In the genomic region with DNA sequence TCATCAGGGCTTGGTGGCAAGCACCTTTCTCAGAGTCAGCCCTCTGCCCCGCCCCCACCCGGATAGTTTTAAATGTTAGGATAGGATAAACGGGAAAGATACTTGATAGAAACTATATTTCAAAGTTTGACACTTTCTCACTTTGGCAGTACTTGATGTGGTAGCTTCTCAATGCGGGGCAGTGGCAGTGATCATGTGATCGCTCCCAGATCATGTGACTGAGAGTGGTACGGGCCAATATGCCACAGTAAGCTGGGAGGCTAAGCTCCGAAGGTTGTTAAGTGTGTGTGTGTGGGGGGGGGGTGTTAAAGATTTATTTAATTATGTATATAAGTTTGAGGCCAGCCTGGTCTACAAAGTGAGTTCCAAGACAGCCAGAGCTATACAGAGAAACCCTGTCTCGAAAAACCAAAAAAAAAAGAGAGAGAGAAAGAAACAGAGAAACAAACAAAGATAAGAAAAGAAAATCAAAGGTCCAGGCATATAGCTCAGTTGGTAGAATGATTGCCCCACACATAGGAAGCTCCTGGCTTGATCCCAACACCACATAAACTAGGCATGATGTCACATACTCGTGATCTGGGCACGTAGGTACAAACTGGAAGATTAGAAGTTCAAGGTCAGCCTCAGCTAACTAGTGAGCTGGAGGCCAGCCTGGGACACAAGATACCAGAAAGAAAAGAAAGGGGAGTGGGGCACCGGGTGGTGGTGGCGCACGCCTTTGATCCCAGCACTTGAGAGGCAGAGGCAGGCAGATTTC, we compare ENCODE assay signal across 25 mouse cellular contexts. TPM values are rescaled to one million over a fixed set of nuclear protein-coding genes. Genes with fewer than 3 reads are reported as not detected.
DNase-seq lines count a peak whose midpoint lies in the region; ATAC-seq and TF ChIP-seq lines count a peak whose summit lies in the region.
"Had no signal": no experiment of that assay in that cellular context is flagged by ENCODE, and none has a peak within 500 bp of the region (broad histone marks: within the 10 kb centered on the region; RNA-seq: fewer than 3 reads in every experiment).

No protein-coding gene starts in this region.

- dilution Hi-C loops in CH12.LX (cut with MboI; ENCODE audit: extremely low pct_ligation_motif_present, extremely low pct_unique_long_range_greater_than_20kb, low sequenced_read_pairs) = no loop called here

- TF ChIP-seq CTCF in kidney, adult 2 months (conservative IDR thresholded peaks at IDR 0.05; ENCODE audit: insufficient read depth, insufficient read length, low read depth, low read length) = no peak
- TF ChIP-seq CTCF in liver, postnatal 0 days (IDR thresholded peaks at IDR 0.05; ENCODE audit: low read depth) = no peak
- no peak for TF ChIP-seq CTCF in CH12.LX (conservative IDR thresholded peaks at IDR 0.05 in 1 of 2, IDR thresholded peaks at IDR 0.05 in 1 of 2; ENCODE audit: low read depth in 2 of 2, low read length in 2 of 2)
- TF ChIP-seq CTCF in lung, postnatal 0 days (IDR thresholded peaks at IDR 0.05) = no peak

- 0 out of 2 replicates have a peak, but pooled peaks cover 3% of the 10 kb centered on the region for H3K4me1 ChIP-seq in kidney, adult 2 months (ENCODE audit: control insufficient read depth, insufficient read depth, low read length)
- peaks cover 4% of the 10 kb centered on the region for H3K4me1 ChIP-seq in kidney, embryonic 15.5 days
- peaks cover 13% of the 10 kb centered on the region for H3K4me1 ChIP-seq in liver, postnatal 0 days (ENCODE audit: insufficient read depth)
- H3K4me1 ChIP-seq in CH12.LX (ENCODE audit: control insufficient read depth in 1 of 2, insufficient read depth in 2 of 2) = peaks cover 8 to 19% of the 10 kb centered on the region in 2 experiments; a peak in 3 of 4 replicates
- no peaks in the 10 kb centered on the region; the same call in 1 of the 2 replicates for H3K4me1 ChIP-seq in lung, postnatal 0 days (ENCODE audit: insufficient read depth, low read depth, low read length)
- H3K4me1 ChIP-seq: forebrain, embryonic 13.5 days had no signal

- H3K9ac ChIP-seq in kidney, embryonic 15.5 days = no peak overlapping the region
- H3K9ac ChIP-seq in liver, postnatal 0 days (replicated peaks) = no peak overlapping the region
- no peak overlapping the region for H3K9ac ChIP-seq in CH12.LX (ENCODE audit: insufficient read depth, low read depth)
- H3K9ac ChIP-seq in lung, postnatal 0 days (replicated peaks; ENCODE audit: low read depth) = no peak overlapping the region
- H3K9ac ChIP-seq: embryonic facial prominence, embryonic 13.5 days; forebrain, embryonic 13.5 days; hindbrain, embryonic 12.5 days had no signal

- no peak for TF ChIP-seq EP300 in liver, postnatal 0 days (IDR thresholded peaks at IDR 0.05; ENCODE audit: low read depth)
- no peak for TF ChIP-seq EP300 in CH12.LX (IDR thresholded peaks at IDR 0.05; ENCODE audit: low read length)
- no peak for TF ChIP-seq EP300 in lung, postnatal 0 days (IDR thresholded peaks at IDR 0.05)

- H3K79me2 ChIP-seq in CH12.LX (replicated peaks; ENCODE audit: control insufficient read depth, extremely low read depth, insufficient read depth, poor library complexity, severe bottlenecking) (no peaks in the 10 kb centered on the region), myocyte (ENCODE audit: control insufficient read depth, insufficient read depth) (no peaks in the 10 kb centered on the region)

- DNase-seq in kidney, adult 2 months = peak; percentile 29
- DNase-seq in liver, postnatal 0 days = no peak
- DNase-seq in liver (no peak), CH12.LX (ENCODE audit: extremely low read depth) (no peak)
- DNase-seq in cerebellum, adult 11-12 months = no peak
- no peak for DNase-seq in lung, postnatal 0 days (ENCODE audit: low spot score)
- DNase-seq: adrenal gland, adult 8-10 months; cerebellum, adult 18-20 months; cerebellum, adult 9-11 months; cerebellum, postnatal 36 days; gastrocnemius, postnatal 10 days; heart, adult 18-20 months; heart, postnatal 10 days; heart, postnatal 4 days had no signal

- WGBS in kidney, adult 2 months = 74% methylated on average over 13 of the region's 13 CpGs
- 83% methylated on average over 13 of the region's 13 CpGs for WGBS in kidney, embryonic 15.5 days
- 70% methylated on average over 13 of the region's 13 CpGs for WGBS in liver, postnatal 0 days (ENCODE audit: insufficient replicate concordance)
- WGBS in lung, postnatal 0 days = 75% methylated on average over 13 of the region's 13 CpGs

- TF ChIP-seq POLR2A in kidney, adult 2 months (IDR thresholded peaks at IDR 0.05; ENCODE audit: low read depth, low read length) = no peak
- no peak for TF ChIP-seq POLR2A in CH12.LX (IDR thresholded peaks at IDR 0.05; ENCODE audit: low read depth, low read length)
- TF ChIP-seq POLR2A in myocyte (IDR thresholded peaks at IDR 0.05; ENCODE audit: insufficient read length, low read depth) = no peak

- H3ac ChIP-seq in myocyte (ENCODE audit: control insufficient read depth, insufficient read length) = no peak overlapping the region

- in situ Hi-C loops in CH12.LX (cut with MboI; ENCODE audit: low pct_ligation_motif_present, low pct_unique_long_range_greater_than_20kb, low sequenced_read_pairs) = no loop called here

- H3K27me3 ChIP-seq in kidney, adult 2 months (replicated peaks; ENCODE audit: control insufficient read depth, insufficient read depth, low read length) = no peaks in the 10 kb centered on the region
- no peaks in the 10 kb centered on the region for H3K27me3 ChIP-seq in kidney, embryonic 15.5 days
- H3K27me3 ChIP-seq in liver, postnatal 0 days (ENCODE audit: insufficient read depth, low read length) = no peaks in the 10 kb centered on the region
- H3K27me3 ChIP-seq in CH12.LX (replicated peaks) (no peaks in the 10 kb centered on the region), myocyte (ENCODE audit: control insufficient read depth, insufficient read depth, insufficient read length) (peaks cover 21% of the 10 kb centered on the region)
- no peaks in the 10 kb centered on the region for H3K27me3 ChIP-seq in lung, postnatal 0 days (replicated peaks; ENCODE audit: insufficient read depth, low read length)
- H3K27me3 ChIP-seq: embryonic facial prominence, embryonic 13.5 days; forebrain, embryonic 13.5 days; hindbrain, embryonic 12.5 days; Patski had no signal

- no peak overlapping the region for H3K4me2 ChIP-seq in kidney, embryonic 15.5 days
- H3K4me2 ChIP-seq in liver, postnatal 0 days (ENCODE audit: low read depth, low read length) = no peak overlapping the region
- no peak overlapping the region for H3K4me2 ChIP-seq in CH12.LX (ENCODE audit: insufficient read depth, low read depth, poor library complexity, severe bottlenecking)
- H3K4me2 ChIP-seq in myocyte (ENCODE audit: low read depth) = no peak overlapping the region
- H3K4me2 ChIP-seq in lung, postnatal 0 days (replicated peaks; ENCODE audit: low read depth, low read length) = no peak overlapping the region
- H3K4me2 ChIP-seq: embryonic facial prominence, embryonic 13.5 days; forebrain, embryonic 13.5 days; hindbrain, embryonic 12.5 days had no signal

- ATAC-seq in kidney, embryonic 15.5 days (replicated peaks; ENCODE audit: low FRiP score) = no peak
- ATAC-seq in liver, postnatal 0 days = 0 out of 2 replicates have a peak, but pooled peaks have one; percentile 35
- no peak for ATAC-seq in lung, postnatal 0 days
- ATAC-seq: activated CD4-positive, CD25-positive, alpha-beta regulatory T cell, adult 4 months; forebrain, embryonic 13.5 days; hindbrain, embryonic 16.5 days; inflammation-experienced regulatory T-cells, adult 6 months; Patski had no signal

- H3K4me3 ChIP-seq in kidney, adult 2 months (ENCODE audit: insufficient read depth, low read depth, low read length) = no peak overlapping the region
- no peak overlapping the region for H3K4me3 ChIP-seq in kidney, embryonic 15.5 days (replicated peaks)
- H3K4me3 ChIP-seq in liver, postnatal 0 days (ENCODE audit: low read depth, low read length) = no peak overlapping the region
- H3K4me3 ChIP-seq in CH12.LX (replicated peaks in 1 of 3; ENCODE audit: low read depth in 2 of 3, low read length in 2 of 3, poor library complexity in 1 of 3) = no peak overlapping the region
- no peak overlapping the region for H3K4me3 ChIP-seq in myocyte
- H3K4me3 ChIP-seq in lung, postnatal 0 days (ENCODE audit: low read depth, low read length) = no peak overlapping the region
- H3K4me3 ChIP-seq: embryonic facial prominence, embryonic 13.5 days; forebrain, embryonic 13.5 days; heart, embryonic 10.5 days; hindbrain, embryonic 12.5 days had no signal

- no peaks in the 10 kb centered on the region for H3K9me3 ChIP-seq in kidney, embryonic 15.5 days (replicated peaks)
- H3K9me3 ChIP-seq in liver, postnatal 0 days (ENCODE audit: low read length) = no peaks in the 10 kb centered on the region
- H3K9me3 ChIP-seq in CH12.LX (replicated peaks; ENCODE audit: low read length) = no peaks in the 10 kb centered on the region
- no peaks in the 10 kb centered on the region for H3K9me3 ChIP-seq in lung, postnatal 0 days (ENCODE audit: low read length)
- H3K9me3 ChIP-seq: embryonic facial prominence, embryonic 13.5 days; forebrain, embryonic 13.5 days; G1E; heart, embryonic 10.5 days; hindbrain, embryonic 12.5 days had no signal

- H3K36me3 ChIP-seq in kidney, adult 2 months (ENCODE audit: control insufficient read depth, insufficient read depth, low read length) = no peaks in the 10 kb centered on the region
- H3K36me3 ChIP-seq in kidney, embryonic 15.5 days = no peaks in the 10 kb centered on the region
- no peaks in the 10 kb centered on the region for H3K36me3 ChIP-seq in liver, postnatal 0 days (replicated peaks; ENCODE audit: insufficient read depth, low read length)
- no peaks in the 10 kb centered on the region for H3K36me3 ChIP-seq in CH12.LX (replicated peaks in 1 of 2; ENCODE audit: control insufficient read depth in 1 of 2, insufficient read depth in 1 of 2, low read length in 1 of 2)
- no peaks in the 10 kb centered on the region for H3K36me3 ChIP-seq in myocyte (ENCODE audit: control insufficient read depth, insufficient read depth)
- H3K36me3 ChIP-seq in lung, postnatal 0 days (ENCODE audit: insufficient read depth, low read length) = no peaks in the 10 kb centered on the region
- H3K36me3 ChIP-seq: embryonic facial prominence, embryonic 13.5 days; G1E; heart, embryonic 10.5 days; hindbrain, embryonic 12.5 days had no signal

- no peak for TF ChIP-seq RAD21 in CH12.LX (IDR thresholded peaks at IDR 0.05; ENCODE audit: low read depth, low read length)

- no peak overlapping the region for H3K27ac ChIP-seq in kidney, adult 2 months (ENCODE audit: insufficient read depth, low read depth, low read length)
- H3K27ac ChIP-seq in kidney, embryonic 15.5 days = no peak overlapping the region
- H3K27ac ChIP-seq in liver, postnatal 0 days (ENCODE audit: low read depth) = no peak overlapping the region
- H3K27ac ChIP-seq in CH12.LX (ENCODE audit: insufficient read depth, low read depth) = no peak overlapping the region
- no peak overlapping the region for H3K27ac ChIP-seq in lung, postnatal 0 days (ENCODE audit: low read length)
- H3K27ac ChIP-seq: embryonic facial prominence, embryonic 13.5 days; forebrain, embryonic 13.5 days; heart, embryonic 10.5 days; hindbrain, embryonic 12.5 days had no signal

RNA-seq across cellular contexts. Expression of a gene that starts 4.8 kb away (rescaled TPM):
- polyA plus RNA-seq in kidney, adult 2 months (2012; rRNA removed) = 33.0 and 37.2 TPM in 2 replicates
- 8.5 and 9.3 TPM in 2 replicates for polyA plus RNA-seq in kidney, embryonic 15.5 days (2015; fragmentation: Nextera tagmentation; extraction: Ambion mirVana)
- polyA plus RNA-seq in liver, postnatal 0 days (2015; fragmentation: Nextera tagmentation; extraction: Ambion mirVana) = 9.9 and 11.3 TPM in 2 replicates
- total RNA-seq in CH12.LX (2012; rRNA removed) = 5.0 and 6.2 TPM in 2 replicates
- 3.9 and 4.5 TPM in 2 replicates for total RNA-seq in CH12.LX (2014; rRNA removed)
- 3.9 and 4.0 TPM in 2 replicates for polyA plus RNA-seq in CH12.LX (2012; ENCODE audit: insufficient read length, low read depth)
- polyA plus RNA-seq in myocyte (2012; fragmentation: generic; extraction: Trizol) = 7.0 TPM
- polyA plus RNA-seq in lung, postnatal 0 days (2015; fragmentation: Nextera tagmentation; extraction: Ambion mirVana) = 8.9 and 9.6 TPM in 2 replicates
